Mouse (Mus musculus): ENCODE results near the gene Gm3045.

The Gm3045 gene

GRCm38 (mm10) chr13:56426365-56426764, at the start of gene Gm3045:
Gene Gm3045 (plus strand): TSS chr13:56426594.
- DNase-seq = no peak

- DNase-seq = peak; percentile 64
These were observed 45.3 kb upstream of the Gm3045 start for GRCm38 (mm10) chr13:56380855-56381685.

DNA sequence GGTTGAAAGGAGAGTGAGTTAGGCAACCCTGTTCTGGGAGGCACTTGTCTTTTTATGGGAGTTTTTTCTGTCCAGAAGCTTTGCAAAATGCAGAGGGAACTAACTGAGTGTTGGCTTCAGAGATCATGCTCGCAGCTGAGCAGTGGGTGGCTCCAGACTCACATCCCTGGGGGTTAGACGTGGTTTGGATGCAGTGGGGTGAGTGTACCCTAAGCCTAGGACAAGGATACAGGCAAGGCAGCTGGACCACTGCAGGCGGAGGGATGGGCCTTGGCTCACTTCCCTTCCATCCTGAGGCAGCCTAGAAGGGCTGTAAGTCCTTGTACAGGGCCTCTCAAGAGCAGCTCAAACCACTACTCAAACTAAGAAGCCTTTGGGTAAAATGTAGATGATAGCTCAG, 43.0 kb upstream of the Gm3045 start:
- no peak for DNase-seq

GRCm38 (mm10) chr13:56386411-56386810, 40.0 kb upstream of the Gm3045 start:
- no peak for DNase-seq

DNA sequence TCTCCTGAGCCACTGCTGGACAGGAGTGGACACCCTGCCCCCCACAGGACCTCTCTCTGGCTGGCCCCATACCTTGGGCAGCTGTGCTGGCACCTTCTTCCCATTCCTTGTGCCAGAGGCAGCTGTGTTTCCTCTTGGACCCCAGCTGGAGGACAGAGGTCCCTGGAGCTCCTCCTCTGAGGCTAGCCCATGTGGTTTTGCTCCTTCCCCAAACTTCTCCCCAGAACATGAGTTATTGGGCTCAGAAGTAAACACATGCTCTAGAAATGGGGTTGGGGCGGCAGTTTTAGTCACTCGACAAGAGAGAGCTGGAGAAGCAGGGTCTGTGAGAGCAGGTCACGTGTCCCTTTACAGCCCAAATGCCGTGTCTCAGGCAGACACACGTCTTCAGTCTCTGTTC, 39.0 kb upstream of the Gm3045 start:
- DNase-seq = no peak

DNA sequence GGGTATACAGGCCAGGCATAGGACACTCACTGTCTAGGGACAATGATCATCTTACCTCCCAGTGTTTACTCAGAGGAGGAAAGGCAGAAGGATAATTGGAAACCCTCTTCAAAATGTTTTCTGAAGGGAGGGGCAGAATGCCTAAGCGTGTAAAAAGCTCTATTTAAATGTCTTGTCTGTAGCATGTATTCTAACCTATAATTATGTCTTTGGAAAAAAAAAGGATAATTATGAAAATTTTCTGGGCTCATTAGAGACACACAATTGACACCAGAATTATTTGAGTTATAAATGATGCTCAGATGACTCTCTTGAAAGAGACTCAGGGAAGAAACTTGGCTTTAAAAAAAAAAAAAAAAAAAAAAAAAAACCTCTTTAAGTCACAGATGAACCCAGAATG, 38.4 kb upstream of the Gm3045 start:
- DNase-seq = no peak

DNA sequence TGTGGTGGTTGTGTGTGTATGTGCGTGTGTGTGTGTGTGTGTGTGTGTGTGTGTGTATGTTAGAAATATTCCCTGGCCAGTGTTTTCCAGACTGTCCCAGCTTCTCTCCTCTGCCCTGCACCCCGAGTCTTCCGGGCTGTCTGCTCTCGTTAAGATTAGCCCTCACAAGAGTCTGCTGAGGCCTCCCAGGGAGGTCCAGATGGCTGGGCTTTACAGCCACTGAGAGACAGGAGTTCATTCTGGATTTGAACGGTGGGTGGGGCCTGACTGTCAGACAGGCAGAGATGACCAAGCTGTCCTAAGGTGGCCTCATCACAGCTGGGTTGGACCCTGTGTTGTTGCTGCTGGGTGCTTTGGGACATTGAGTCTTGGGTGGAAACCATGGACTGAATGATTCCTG, 28.8 kb upstream of the Gm3045 start:
- DNase-seq = no peak

GRCm38 (mm10) chr13:56401186-56401585, 25.2 kb upstream of the Gm3045 start:
- no peak for DNase-seq

DNA sequence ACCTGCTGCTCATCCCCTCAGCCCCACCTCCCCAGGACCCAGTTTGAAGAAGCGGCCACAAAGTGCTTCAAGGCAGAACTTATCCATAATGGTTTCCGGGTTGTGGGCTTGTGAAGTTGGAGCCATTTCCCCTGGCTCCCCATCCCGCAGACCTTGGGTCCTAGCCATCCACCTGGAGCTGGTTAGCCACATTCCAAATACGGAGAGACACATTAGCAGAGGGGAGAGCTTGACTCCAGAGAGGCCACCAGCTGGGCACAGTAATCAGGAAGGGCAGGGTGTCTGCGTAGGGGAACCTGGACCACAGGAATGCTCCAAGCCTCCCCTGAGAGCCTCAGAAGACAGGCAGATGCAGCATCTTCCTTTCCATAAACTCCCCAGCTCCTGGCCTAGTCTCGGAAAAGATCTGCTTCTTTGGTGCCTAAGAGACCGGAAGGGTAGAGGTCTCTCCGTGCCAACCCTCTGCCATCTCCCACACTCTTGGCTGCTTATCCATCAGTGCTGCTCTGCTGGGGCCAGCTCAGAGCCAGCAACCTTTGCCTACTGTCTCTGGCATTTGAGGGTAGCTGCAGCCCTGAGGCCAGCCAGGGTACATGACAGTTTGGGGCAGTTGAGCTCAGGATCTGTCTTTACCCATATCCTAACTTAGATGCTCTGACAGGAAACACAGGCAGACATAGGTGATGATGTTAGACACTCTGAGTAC, 22.9 kb upstream of the Gm3045 start:
- no peak for DNase-seq

GRCm38 (mm10) chr13:56404511-56405140, 21.8 kb upstream of the Gm3045 start:
- DNase-seq = no peak

DNA sequence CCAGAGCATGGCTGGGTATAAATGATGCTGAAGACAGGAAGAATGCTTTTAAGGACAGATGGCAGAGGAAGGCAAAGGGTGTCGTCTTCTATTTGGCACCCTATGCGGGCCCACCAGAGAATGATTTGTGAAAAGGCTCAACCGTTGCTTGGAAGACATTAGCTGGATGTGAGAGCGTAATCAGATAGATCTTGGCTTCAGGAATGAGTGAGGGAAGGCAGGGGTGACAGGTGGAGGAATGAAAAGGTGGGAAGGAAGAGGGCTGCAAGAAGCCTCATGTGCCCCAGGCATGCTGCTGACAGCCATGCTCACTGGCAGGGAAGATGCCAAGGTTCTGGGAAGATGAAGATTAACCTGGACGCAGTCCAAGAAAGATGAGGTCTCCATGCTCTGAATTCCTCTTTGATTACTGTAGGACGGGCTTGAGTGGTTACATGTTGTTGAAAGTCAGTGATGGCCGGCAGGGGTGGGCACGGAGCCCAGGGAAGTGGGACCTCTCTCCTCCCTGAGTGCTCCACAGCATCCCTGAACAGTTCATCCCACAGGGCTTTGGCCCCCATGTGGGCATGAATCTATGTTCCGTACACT, 14.0 kb upstream of the Gm3045 start:
- no peak for DNase-seq

GRCm38 (mm10) chr13:56418685-56419483, 7.5 kb upstream of the Gm3045 start:
- DNase-seq = peak; percentile 25

DNA sequence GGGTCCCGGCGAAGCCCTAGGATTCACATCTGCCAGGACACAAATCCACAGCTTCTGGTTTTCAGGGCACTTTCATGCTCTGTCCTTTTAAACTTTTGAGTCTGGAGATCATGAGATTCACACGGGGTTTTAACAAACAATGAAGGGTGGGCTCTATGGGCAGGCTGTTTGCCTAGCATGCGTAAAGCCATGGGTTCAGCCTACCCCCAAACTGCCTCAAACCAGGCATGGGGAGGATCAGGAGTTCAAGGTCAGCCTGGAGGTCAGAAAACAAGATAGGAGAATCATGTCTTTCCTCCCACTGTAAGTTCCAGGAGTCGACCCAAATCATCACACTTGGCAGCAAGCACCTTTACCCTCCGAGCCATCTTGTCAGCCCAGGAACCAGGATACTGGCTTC, 6.9 kb upstream of the Gm3045 start:
- DNase-seq = no peak

DNA sequence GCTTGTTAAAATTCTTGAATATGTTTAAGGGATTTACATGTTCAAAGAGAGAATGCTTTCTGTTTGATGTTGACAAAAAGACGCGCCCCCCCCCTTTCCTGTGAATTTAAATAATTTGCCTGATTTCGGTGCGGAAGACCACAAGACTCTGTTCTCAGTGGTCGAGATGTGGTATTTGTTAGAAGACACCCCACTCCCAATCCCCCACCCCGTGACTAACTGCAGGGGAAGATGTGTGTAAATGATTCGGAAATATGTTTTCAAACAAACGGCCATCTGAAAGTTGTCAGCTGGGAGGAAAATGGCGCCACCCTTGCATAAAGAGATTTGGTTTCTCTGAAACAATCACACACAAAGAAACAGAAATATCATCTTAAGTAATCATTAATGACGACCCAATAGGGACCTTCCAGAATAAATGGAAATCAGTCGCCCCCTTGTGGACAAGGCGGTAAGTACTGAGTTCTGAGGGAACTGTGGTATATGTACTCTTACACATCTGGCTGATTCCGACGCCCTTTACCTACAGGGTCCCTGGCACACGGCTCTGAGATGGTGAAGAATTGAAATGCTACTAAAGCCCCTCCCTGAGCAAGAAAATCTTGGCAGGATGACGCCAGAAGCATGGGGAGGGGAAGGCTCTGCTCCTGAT, 4.2 kb upstream of the Gm3045 start:
- peak; percentile 87 for DNase-seq

- no peak for DNase-seq
These were observed 463 bp upstream of the Gm3045 start for GRCm38 (mm10) chr13:56425931-56426330.

GRCm38 (mm10) chr13:56428724-56429500, 2.5 kb downstream of the Gm3045 start:
- DNase-seq = peak; percentile 90

DNA sequence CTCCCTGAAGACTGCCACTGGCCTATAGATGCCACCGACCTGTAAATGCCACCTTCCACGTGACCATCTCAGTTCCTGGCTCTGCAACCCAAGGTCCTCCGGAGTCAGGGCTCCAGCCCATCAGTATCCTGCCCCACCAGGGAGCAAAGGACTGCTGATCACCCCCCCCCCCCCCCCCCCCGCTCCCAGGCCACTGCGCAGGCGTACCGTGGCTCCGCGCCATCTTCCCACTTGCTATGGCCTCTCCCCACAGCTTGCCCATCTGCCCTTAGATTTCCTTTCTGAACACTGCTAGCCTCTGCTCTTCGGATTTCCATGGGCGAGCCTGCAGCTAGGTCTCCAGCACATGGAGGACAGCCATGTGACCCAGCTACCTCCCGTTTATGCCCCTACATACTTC, 6.1 kb downstream of the Gm3045 start:
- DNase-seq = no peak

GRCm38 (mm10) chr13:56433466-56433865, 7.1 kb downstream of the Gm3045 start:
- peak; percentile 85 for DNase-seq

DNA sequence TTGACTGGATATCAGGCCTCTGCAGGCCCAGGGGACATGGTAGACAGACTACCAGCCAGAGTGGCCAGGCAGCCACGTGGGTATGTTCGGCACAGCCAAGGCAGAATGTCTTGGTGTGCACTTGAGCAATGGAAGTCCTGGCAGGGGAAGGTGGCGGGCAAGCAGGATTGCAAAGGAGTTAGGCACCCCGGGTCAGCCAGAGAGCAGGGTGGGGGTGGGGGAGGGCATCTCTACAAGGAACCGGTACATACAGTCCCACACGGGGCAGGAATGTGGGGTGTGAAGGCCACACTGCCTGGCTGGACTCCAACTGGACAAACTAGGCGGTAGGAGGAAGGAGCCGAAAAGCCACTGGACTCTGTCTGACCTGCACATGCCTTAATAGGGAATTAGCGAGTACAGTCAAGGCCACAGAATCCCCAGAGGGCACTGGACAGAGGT, 7.9 kb downstream of the Gm3045 start:
- DNase-seq = no peak

- DNase-seq = no peak
These were observed 9.4 kb downstream of the Gm3045 start for GRCm38 (mm10) chr13:56435615-56436287.
